Mouse (Mus musculus): Measurements from ENCODE around the gene Rsph14.

Rsph14 gene

GRCm38 (mm10) chr10:74989814-74990213 lies 42.6 kb downstream of the Rsph14 start:
- DNase-seq, result no peak

DNA sequence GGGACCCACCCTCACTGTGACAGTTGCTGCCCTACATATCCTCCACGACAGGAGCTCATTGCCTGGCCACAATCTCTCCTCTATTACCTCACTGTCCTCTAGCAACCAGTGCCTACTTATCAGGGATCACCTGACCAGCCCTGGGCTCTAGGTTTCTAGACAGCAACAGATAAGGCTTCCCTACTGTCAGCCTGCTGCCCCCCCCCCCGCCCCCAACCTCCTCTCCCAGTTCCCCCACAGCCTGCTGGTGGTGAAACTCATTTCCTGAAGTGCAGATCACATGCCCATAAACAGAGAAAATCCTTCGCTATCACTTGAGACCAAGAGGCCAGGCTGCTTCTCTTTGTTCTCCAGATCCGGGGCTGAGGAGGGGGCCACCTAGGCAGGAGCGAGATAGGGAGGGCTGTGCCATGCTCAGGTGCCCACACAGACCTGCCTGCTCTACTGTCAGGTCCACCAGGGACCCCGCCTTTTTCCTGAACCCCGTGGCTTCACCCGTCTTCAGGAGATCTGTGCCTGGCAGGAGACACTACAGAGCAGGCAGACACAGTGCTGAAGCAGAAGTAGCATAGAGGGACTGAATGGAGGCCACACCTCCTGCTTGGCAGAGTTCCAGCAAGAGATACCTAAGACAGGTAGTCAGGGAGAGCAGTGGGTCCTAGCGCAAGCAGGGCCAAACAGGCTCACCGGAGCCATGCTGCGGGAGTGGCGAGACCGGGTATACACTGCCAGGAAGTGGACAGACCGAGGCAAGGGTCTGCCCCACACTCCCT lies 44.5 kb downstream of the Rsph14 start:
- DNase-seq, result no peak

- DNase-seq, result no peak
Observed at GRCm38 (mm10) chr10:74983176-74983575, 49.2 kb downstream of the Rsph14 start.

- no peak for DNase-seq
Observed at GRCm38 (mm10) chr10:74981159-74981558, 51.2 kb downstream of the Rsph14 start.

- DNase-seq, result no peak
Observed at GRCm38 (mm10) chr10:74978056-74978455, 54.3 kb downstream of the Rsph14 start.

- DNase-seq, result no peak
Observed at GRCm38 (mm10) chr10:74976429-74976828, 56.0 kb downstream of the Rsph14 start.

DNA sequence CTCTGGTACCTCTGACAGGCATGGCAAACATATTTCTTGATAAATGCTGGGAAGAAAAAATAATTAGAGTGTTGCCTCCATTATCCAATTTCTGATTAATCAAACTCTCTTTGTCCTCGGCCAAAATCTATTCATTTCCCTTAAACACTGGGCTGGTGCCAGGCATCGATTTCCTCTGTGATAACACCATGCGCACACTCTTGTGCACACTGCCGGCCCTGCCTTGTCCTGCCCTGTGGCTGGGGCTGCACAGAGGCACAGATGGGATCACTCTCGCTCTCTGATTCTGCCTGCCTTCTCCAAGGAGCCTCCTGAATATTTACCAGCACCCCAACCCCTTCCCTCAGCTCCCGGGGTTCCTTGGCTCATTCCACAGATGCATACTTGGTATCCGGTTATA lies 56.8 kb downstream of the Rsph14 start:
- no peak for DNase-seq

GRCm38 (mm10) chr10:74973026-74973425 lies 59.4 kb downstream of the Rsph14 start:
- no peak for DNase-seq

- DNase-seq, result no peak
Observed at GRCm38 (mm10) chr10:74969266-74969665, 63.1 kb downstream of the Rsph14 start.

DNA sequence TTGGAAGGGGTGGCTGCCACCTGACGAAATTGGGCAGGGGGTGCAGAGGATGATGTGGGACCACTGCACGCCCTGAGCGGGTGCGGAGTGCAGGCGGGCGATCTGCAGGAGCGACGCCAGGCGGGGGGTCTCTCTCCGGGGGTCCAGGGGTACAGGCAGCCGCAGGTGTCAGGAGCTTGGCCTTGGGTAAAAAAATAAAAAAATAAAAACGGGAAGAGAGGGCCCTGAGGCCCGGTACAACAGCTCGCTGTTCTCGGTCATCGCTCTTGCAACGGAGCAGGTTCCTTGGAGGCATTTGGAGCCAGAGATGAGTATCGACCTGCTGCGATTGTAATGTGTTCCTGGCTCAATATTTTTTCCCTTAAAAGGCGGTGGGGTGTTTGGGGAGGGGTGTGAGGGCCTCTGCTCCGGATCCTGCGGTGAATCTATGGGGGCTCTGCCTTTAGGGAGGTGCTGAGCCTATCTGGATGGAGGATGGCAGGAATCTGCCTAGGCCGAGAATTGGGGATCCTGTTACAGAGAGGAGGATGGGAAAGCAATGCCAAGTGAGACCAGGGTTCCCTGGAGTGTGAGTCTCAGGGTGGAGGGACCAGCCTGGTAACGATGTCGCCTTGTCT lies 64.6 kb downstream of the Rsph14 start:
- no peak for DNase-seq

DNA sequence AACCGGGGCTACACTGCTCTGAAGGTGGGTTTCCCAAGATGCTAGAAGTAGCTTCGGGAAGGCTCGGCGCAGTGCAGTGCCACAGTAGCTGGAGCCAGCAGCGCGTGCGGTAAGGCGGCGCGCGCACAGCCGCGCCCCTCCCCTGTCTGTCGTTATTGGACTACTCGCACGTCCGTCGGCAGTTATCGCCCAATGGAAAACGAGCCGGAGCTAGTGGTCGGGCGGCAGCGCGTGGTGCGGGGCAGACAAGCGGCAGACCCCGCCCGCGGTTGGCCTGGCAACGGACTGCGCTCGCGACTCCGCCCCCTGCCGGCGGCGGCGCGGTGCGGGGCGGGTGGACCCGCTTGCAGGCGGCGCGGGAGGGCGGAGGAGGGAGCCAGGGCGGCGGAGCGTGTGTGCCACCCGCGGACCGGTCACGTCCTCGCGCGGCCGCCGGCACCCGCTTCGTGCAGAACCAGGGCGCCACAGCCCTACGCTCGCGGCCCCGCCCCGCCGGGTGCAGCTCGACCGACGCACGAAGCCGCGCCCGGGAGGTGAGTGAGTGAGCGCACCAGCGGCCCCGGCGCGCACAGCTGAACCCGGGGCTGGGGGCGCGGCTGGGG lies 65.4 kb downstream of the Rsph14 start, which contains the start of gene Gnaz:
TSS of gene Gnaz (plus strand) at position 328 of the 602 bp plus-strand sequence.
- peak; percentile 99 for DNase-seq

DNA sequence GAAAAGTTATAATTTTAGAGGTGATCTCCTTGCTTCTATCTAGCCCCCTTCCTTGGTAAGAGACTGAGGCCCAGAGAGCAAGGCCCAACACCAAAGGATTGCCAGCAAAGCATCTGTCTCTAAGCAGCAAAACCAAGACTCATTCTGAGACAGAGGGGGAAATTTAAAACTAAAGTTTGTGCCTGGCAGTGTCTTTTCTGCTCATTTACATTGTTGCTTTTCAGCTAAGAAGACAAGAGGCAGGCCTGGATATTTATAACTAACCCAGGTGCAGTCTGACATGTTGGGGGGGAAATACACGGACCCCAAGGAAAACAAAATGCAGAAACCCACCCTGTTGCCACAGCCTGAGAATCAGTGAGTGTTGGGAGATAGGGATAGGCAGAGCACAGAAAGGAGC lies 68.0 kb downstream of the Rsph14 start:
- no peak for DNase-seq

DNA sequence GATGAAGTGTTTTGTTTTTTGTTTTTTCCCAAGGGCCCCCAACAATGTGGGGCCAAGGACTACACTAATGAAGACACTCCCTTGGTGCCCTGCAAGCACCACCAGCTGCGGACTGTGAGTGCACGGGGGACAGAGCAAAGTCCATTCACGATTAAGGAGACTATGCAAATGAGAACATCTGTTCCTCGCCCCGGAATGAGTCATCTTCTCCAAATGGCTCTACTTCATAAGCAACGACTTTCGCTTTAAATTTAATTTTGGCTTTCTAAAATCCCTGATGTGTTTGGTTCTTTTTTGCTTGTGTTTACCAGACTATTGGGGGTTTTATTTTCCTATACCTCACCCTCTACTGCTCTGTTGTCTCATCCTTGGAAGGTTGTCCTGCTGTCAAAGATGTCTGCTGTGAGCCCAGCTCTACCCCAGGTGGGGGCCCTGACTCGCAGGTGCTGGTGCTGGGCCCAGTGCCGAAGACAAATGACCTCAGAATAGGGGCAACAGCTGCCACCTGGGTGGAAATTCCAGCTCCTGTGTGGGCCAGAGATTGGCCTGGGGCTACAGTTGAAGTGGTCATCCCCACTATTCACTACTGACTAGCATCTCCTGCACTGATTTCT lies 79.4 kb downstream of the Rsph14 start:
- peak; percentile 74 for DNase-seq

DNA sequence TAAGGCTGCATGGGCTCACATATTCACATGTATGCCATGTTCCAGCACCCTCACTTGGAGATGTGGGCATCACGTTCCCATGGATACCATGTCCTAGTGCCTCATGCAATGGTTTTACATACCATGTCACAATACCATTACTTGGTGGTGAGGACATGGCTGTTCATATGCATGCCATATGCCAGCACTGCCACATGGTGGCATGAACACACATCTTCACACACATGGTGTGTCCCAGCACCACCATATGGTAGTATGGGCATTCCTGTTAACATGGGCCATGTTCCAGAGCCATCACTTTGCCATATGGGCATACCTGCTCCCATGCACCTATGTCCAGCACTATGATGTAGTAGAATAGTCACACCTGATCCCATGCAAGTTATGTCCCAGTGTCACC lies 91.6 kb downstream of the Rsph14 start:
- DNase-seq, result no peak

GRCm38 (mm10) chr10:74939300-74939699 lies 93.1 kb downstream of the Rsph14 start:
- DNase-seq, result no peak

- no peak for DNase-seq
Observed at GRCm38 (mm10) chr10:74938410-74938809, 94.0 kb downstream of the Rsph14 start.

DNA sequence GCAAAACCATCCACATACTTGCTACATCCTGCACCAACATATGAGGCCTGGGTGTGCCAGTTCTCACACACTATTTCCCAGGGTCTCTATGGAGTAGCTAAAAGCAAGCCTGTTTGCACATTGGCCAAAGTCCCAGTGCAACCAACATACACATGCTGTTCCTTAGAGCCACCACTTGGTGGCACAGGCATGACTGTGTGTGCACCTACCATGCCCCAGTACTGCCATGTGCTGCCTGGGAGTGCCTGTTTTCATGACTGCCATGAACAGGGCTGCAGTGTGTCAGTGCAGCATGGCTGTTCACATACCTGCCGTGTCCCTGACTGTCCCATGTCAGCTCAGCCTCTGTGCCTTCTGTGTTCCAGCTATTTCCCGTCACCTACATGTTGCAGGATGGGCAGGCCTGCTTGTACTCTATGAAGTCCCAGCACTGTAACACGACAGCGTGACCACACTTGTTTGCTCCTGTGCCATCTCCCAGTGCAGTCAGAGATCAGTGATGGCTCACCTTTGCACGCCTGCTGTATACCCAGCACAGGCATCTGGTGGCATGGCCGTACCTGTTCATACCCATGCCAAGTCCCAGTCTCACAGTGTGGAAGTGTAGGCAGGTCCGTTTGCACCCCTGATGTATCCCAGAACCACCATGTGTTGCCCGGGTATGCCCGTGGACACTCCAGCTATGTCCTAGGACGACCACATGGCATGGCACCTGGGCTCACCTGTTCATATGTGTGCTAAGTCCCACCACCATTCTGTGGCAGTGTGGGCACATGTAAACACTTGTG lies 95.2 kb downstream of the Rsph14 start:
- DNase-seq, result peak; percentile 46

- peak; percentile 45 for DNase-seq
Observed at GRCm38 (mm10) chr10:74935016-74935415, 97.4 kb downstream of the Rsph14 start.

DNA sequence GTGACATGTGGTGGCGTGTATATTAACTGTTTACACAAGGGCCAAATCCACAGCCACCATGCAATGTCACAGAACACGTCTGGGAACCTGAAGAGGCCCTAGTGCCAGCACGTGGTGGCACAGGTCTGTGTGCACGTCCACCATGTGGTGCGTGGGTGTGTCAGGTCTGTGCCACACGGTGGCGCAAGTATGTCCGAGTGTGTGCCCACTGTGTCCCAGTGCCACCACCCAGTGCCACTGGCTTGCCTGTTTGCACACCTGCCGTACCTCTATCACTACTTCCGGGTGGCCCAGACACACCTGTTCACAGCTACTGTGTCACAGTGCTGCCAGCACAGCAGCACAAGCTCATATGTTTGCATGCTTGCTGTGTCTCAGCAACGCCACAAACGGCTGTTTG lies 97.9 kb downstream of the Rsph14 start:
- no peak for DNase-seq

- no peak for DNase-seq
Observed at GRCm38 (mm10) chr10:74933548-74934190, 98.7 kb downstream of the Rsph14 start.

DNA sequence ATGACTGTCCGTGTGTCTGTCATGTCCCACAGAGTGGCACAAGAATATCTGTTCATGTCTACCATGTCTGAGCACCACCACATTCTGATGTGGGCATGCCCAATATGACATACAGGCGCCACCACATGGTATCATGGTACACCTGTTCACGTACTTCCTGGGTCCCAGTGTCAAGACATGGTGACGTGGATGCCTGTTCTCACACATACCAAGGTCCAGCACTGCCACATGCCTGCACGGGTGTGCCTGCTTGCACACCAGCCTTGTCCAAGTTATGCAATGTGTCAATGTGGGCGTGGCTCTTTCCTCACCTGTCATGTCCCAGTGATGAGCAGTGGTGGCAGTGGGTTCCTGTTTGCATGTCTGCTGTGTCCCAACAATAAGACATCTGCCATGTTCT lies 99.9 kb downstream of the Rsph14 start:
- no peak for DNase-seq

GRCm38 (mm10) chr10:74931631-74932030 lies 100.8 kb downstream of the Rsph14 start:
- no peak for DNase-seq
